Mouse (Mus musculus) neural tube, embryonic 11.5 days (tissue): Measurements from ENCODE around the gene Rgs9. TPM values are rescaled to one million over a fixed set of nuclear protein-coding genes. Genes with fewer than 3 reads are reported as not detected.
"Not testable (repeated sequence)": the region's sequence is repeated elsewhere in the genome, so short reads cannot be mapped to it uniquely, and the experiment has no call there.

Experiments used
- ATAC-seq: fragments of 200-750 bp; cut with Nextera tagmentation; 2 replicates; pipeline ENCODE4 v1.8.0; 2017; ENCODE audit warnings: moderate number of reproducible peaks, mild to moderate bottlenecking, moderate TSS enrichment, moderate library complexity; ENCODE audit not compliant: insufficient read depth, low FRiP score, low TSS enrichment
- DNase-seq: peaks from one replicate; pipeline ENCODE4 v3.0.0-alpha.2; 2015; ENCODE audit warnings: low spot score
- H3K27ac ChIP-seq: fragments of 300-500 bp; sonication (generic); 2 replicates; pipeline ENCODE4 v1.5.1; 2014; ENCODE audit warnings: low read depth, mild to moderate bottlenecking, low read length
- H3K27me3 ChIP-seq: fragments of 300-500 bp; sonication (generic); 2 replicates; pipeline ENCODE4 v1.6.1; 2014; ENCODE audit warnings: mild to moderate bottlenecking, low read length, mixed read lengths; ENCODE audit not compliant: control insufficient read depth, insufficient read depth
- H3K36me3 ChIP-seq: fragments of 300-500 bp; sonication (generic); 2 replicates; pipeline ENCODE4 v1.6.1; 2014; ENCODE audit warnings: mild to moderate bottlenecking, low read length, moderate library complexity, mixed read lengths; ENCODE audit not compliant: control insufficient read depth, insufficient read depth
- H3K4me1 ChIP-seq: fragments of 300-500 bp; sonication (generic); 2 replicates; pipeline ENCODE4 v1.6.1; 2014; ENCODE audit warnings: low read length, mixed read lengths; ENCODE audit not compliant: control insufficient read depth, insufficient read depth
- H3K4me2 ChIP-seq: fragments of 300-500 bp; sonication (generic); 2 replicates; pipeline ENCODE4 v1.6.1; 2014; ENCODE audit warnings: low read depth, mild to moderate bottlenecking, moderate library complexity
- H3K4me3 ChIP-seq: fragments of 300-500 bp; sonication (generic); 2 replicates; pipeline ENCODE4 v1.5.1; 2014; ENCODE audit warnings: low read depth, low read length
- H3K9ac ChIP-seq: fragments of 300-500 bp; sonication (generic); 2 replicates; pipeline ENCODE4 v1.6.1; 2014; ENCODE audit warnings: mild to moderate bottlenecking, low read length
- H3K9me3 ChIP-seq: fragments of 300-500 bp; sonication (generic); 2 replicates; pipeline ENCODE4 v1.6.1; 2016; ENCODE audit warnings: low read length; ENCODE audit not compliant: control insufficient read depth
- WGBS: fragments of 180-500 bp; shearing (Covaris S2); extraction: QIAGEN DNeasy Blood & Tissue Kit; methylation state at CpG from one replicate; pipeline ENCODE4 v1.1.7; 2014; 5-methylcytosine and 5-hydroxymethylcytosine counted together
- polyA plus RNA-seq: library from polyadenylated mRNA; unstranded; fragments of >200 nt; fragmentation: Nextera tagmentation; extraction: Ambion mirVana; gene quantifications from 2 replicates; pipeline ENCODE4 v1.2.1, GENCODE M21; 2014

Gene Rgs9
- polyA plus RNA-seq, 1 experiment from 2014 or later, result 1.1 TPM

- Histone ChIP-seq H3K9me3 (no peaks in the 10 kb centered on the region), H3K27ac (no peak overlapping the region), H3K4me3 (no peak overlapping the region), H3K36me3 (no peaks in the 10 kb centered on the region), H3K4me2 (no peak overlapping the region), H3K9ac (no peak overlapping the region), H3K27me3 (no peaks in the 10 kb centered on the region), H3K4me1 (no peaks in the 10 kb centered on the region)
- DNase-seq, result no peak
- ATAC-seq, result no peak
- 86% methylated on average over 5 of the region's 5 CpGs for WGBS
These were observed 22.0 kb upstream of the Rgs9 start for GRCm38 (mm10) chr11:109319946-109320345.

- Histone ChIP-seq H3K9ac (no peak overlapping the region), H3K9me3 (no peaks in the 10 kb centered on the region), H3K4me1 (no peaks in the 10 kb centered on the region), H3K4me3 (no peak overlapping the region), H3K27ac (no peak overlapping the region), H3K36me3 (no peaks in the 10 kb centered on the region), H3K4me2 (no peak overlapping the region), H3K27me3 (no peaks in the 10 kb centered on the region)
- WGBS, result 93% methylated on average over 4 of the region's 4 CpGs
- DNase-seq, result no peak
- no peak for ATAC-seq
These were observed 21.5 kb upstream of the Rgs9 start for GRCm38 (mm10) chr11:109319471-109319870.

- Histone ChIP-seq H3K36me3 (no peaks in the 10 kb centered on the region), H3K4me2 (no peak overlapping the region), H3K9ac (no peak overlapping the region), H3K27ac (no peak overlapping the region), H3K27me3 (no peaks in the 10 kb centered on the region), H3K4me3 (no peak overlapping the region), H3K9me3 (no peaks in the 10 kb centered on the region), H3K4me1 (no peaks in the 10 kb centered on the region)
- DNase-seq (peak; percentile 21), ATAC-seq (no peak)
- WGBS, result 42% methylated on average over 4 of the region's 4 CpGs
These were observed 19.0 kb upstream of the Rgs9 start for GRCm38 (mm10) chr11:109316921-109317320.

- no peaks in the 10 kb centered on the region for H3K9me3 ChIP-seq
- 16% methylated on average over 20 of the region's 20 CpGs for WGBS
- H3K4me2 ChIP-seq, result peak overlapping the region; percentile 62
- peak overlapping the region; percentile 73 for H3K9ac ChIP-seq
- DNase-seq, result peak; percentile 79
- peak; percentile 87 for ATAC-seq
- H3K4me1 ChIP-seq, result no peaks in the 10 kb centered on the region
- 0 out of 2 replicates have a peak overlapping the region, but pooled peaks have one; percentile 51 for H3K27ac ChIP-seq
- no peaks in the 10 kb centered on the region for H3K36me3 ChIP-seq
- peak overlapping the region; percentile 52 for H3K4me3 ChIP-seq
- H3K27me3 ChIP-seq, result no peaks in the 10 kb centered on the region
These were observed 14.1 kb upstream of the Rgs9 start for GRCm38 (mm10) chr11:109311885-109312605.

- DNase-seq, result no peak
- H3K36me3 ChIP-seq, result no peaks in the 10 kb centered on the region
- H3K27ac ChIP-seq, result no peak overlapping the region
- H3K9me3 ChIP-seq, result no peaks in the 10 kb centered on the region
- H3K4me3 ChIP-seq, result no peak overlapping the region
- no peak overlapping the region for H3K4me2 ChIP-seq
- no peaks in the 10 kb centered on the region for H3K4me1 ChIP-seq
- no peak overlapping the region for H3K9ac ChIP-seq
- 76% methylated on average over 5 of the region's 5 CpGs for WGBS
- ATAC-seq, result no peak
- no peaks in the 10 kb centered on the region for H3K27me3 ChIP-seq
These were observed 7.8 kb upstream of the Rgs9 start for GRCm38 (mm10) chr11:109305680-109306079.

- no peak overlapping the region for H3K4me2 ChIP-seq
- DNase-seq (no peak), ATAC-seq (no peak)
- H3K36me3 ChIP-seq, result no peaks in the 10 kb centered on the region
- no peaks in the 10 kb centered on the region for H3K27me3 ChIP-seq
- H3K4me1 ChIP-seq, result no peaks in the 10 kb centered on the region; the same call in 1 of the 2 replicates
- no peak overlapping the region for H3K9ac ChIP-seq
- no peak overlapping the region for H3K27ac ChIP-seq
- H3K9me3 ChIP-seq, result no peaks in the 10 kb centered on the region
- no peak overlapping the region for H3K4me3 ChIP-seq
- 81% methylated on average over 4 of the region's 4 CpGs for WGBS
These were observed 4.4 kb upstream of the Rgs9 start for GRCm38 (mm10) chr11:109302338-109302737.

- ATAC-seq, result no peak
- Histone ChIP-seq H3K27me3 (no peaks in the 10 kb centered on the region), H3K4me3 (no peak overlapping the region), H3K9ac (no peak overlapping the region), H3K4me2 (no peak overlapping the region), H3K36me3 (no peaks in the 10 kb centered on the region), H3K9me3 (no peaks in the 10 kb centered on the region), H3K27ac (no peak overlapping the region), H3K4me1 (no peaks in the 10 kb centered on the region; the same call in 1 of the 2 replicates)
- no peak for DNase-seq
- WGBS, result 86% methylated on average over 7 of the region's 7 CpGs
These were observed 898 bp downstream of the Rgs9 start for GRCm38 (mm10) chr11:109297031-109297430.

- Histone ChIP-seq H3K4me3 (no peak overlapping the region), H3K27me3 (no peaks in the 10 kb centered on the region), H3K4me1 (no peaks in the 10 kb centered on the region), H3K36me3 (no peaks in the 10 kb centered on the region), H3K9me3 (no peaks in the 10 kb centered on the region), H3K27ac (no peak overlapping the region), H3K4me2 (no peak overlapping the region), H3K9ac (no peak overlapping the region)
- DNase-seq (peak; percentile 38), ATAC-seq (no peak)
- WGBS, result 37% methylated on average over 3 of the region's 3 CpGs
These were observed 5.9 kb downstream of the Rgs9 start for GRCm38 (mm10) chr11:109292056-109292455.

- H3K9ac ChIP-seq, H3K27me3 ChIP-seq, H3K4me2 ChIP-seq, DNase-seq, H3K36me3 ChIP-seq, ATAC-seq, H3K27ac ChIP-seq, H3K4me1 ChIP-seq, H3K9me3 ChIP-seq, H3K4me3 ChIP-seq: not testable (repeated sequence)
- WGBS, result 93% methylated on average over 9 of the region's 9 CpGs
These were observed 8.6 kb downstream of the Rgs9 start for GRCm38 (mm10) chr11:109289378-109289777.
